Mouse (Mus musculus): ENCODE measurements around the gene Trim40.

Gene Trim40

GRCm38 (mm10) chr17:36890073-36890903, at the start of gene Trim40:
Trim40 (minus strand) TSS chr17:36890123.
- DNase-seq (ENCODE audit: low spot score in 2 of 2) = no peak

GRCm38 (mm10) chr17:36938056-36938455, 48.1 kb upstream of the Trim40 start:
- no peak for DNase-seq (ENCODE audit: low spot score in 2 of 2)

- DNase-seq (ENCODE audit: low spot score in 2 of 2) = no peak
Observed at GRCm38 (mm10) chr17:36931806-36932205, 41.9 kb upstream of the Trim40 start.

- no peak for DNase-seq (ENCODE audit: low spot score in 2 of 2)
Observed at GRCm38 (mm10) chr17:36931130-36931529, 41.2 kb upstream of the Trim40 start.

GRCm38 (mm10) chr17:36930233-36930632, 40.3 kb upstream of the Trim40 start:
- DNase-seq (ENCODE audit: low spot score in 2 of 2) = no peak

- DNase-seq (ENCODE audit: low spot score in 2 of 2) = no peak
Observed at GRCm38 (mm10) chr17:36929236-36929932, 39.5 kb upstream of the Trim40 start.

GRCm38 (mm10) chr17:36927496-36928120, 37.7 kb upstream of the Trim40 start:
- no peak for DNase-seq (ENCODE audit: low spot score in 2 of 2)

GRCm38 (mm10) chr17:36923491-36923890, 33.6 kb upstream of the Trim40 start:
- DNase-seq (ENCODE audit: low spot score in 2 of 2) = no peak

- no peak for DNase-seq (ENCODE audit: low spot score in 2 of 2)
Observed at GRCm38 (mm10) chr17:36922715-36923114, 32.8 kb upstream of the Trim40 start.

- no peak for DNase-seq (ENCODE audit: low spot score in 2 of 2)
Observed at GRCm38 (mm10) chr17:36920239-36920638, 30.3 kb upstream of the Trim40 start.

GRCm38 (mm10) chr17:36915076-36915475, 25.2 kb upstream of the Trim40 start:
- DNase-seq (ENCODE audit: low spot score in 2 of 2) = peak in 1 of 2 experiments; percentile 40

GRCm38 (mm10) chr17:36914108-36914507, 24.2 kb upstream of the Trim40 start:
- peak; percentile 47 to 67 for DNase-seq (ENCODE audit: low spot score in 2 of 2)

GRCm38 (mm10) chr17:36912031-36912430, 22.1 kb upstream of the Trim40 start:
- no peak for DNase-seq (ENCODE audit: low spot score in 2 of 2)

- DNase-seq (ENCODE audit: low spot score in 2 of 2) = no peak
Observed at GRCm38 (mm10) chr17:36909802-36910201, 19.9 kb upstream of the Trim40 start.

- no peak for DNase-seq (ENCODE audit: low spot score in 2 of 2)
Observed at GRCm38 (mm10) chr17:36908235-36908634, 18.3 kb upstream of the Trim40 start.

- no peak for DNase-seq (ENCODE audit: low spot score in 2 of 2)
Observed at GRCm38 (mm10) chr17:36903651-36904050, 13.7 kb upstream of the Trim40 start.

GRCm38 (mm10) chr17:36900691-36901090, 10.8 kb upstream of the Trim40 start:
- no peak for DNase-seq (ENCODE audit: low spot score in 2 of 2)

GRCm38 (mm10) chr17:36900001-36900400, 10.1 kb upstream of the Trim40 start:
- DNase-seq (ENCODE audit: low spot score in 2 of 2) = peak; percentile 16 to 49

GRCm38 (mm10) chr17:36899376-36899775, 9.5 kb upstream of the Trim40 start:
- no peak for DNase-seq (ENCODE audit: low spot score in 2 of 2)

- no peak for DNase-seq (ENCODE audit: low spot score in 2 of 2)
Observed at GRCm38 (mm10) chr17:36897552-36898205, 7.8 kb upstream of the Trim40 start, which contains the start of gene Trim31. Trim31 (plus strand) TSS chr17:36898118.

GRCm38 (mm10) chr17:36897065-36897464, 7.1 kb upstream of the Trim40 start:
- DNase-seq (ENCODE audit: low spot score in 2 of 2) = no peak

- DNase-seq (ENCODE audit: low spot score in 2 of 2) = no peak
Observed at GRCm38 (mm10) chr17:36896583-36896982, 6.7 kb upstream of the Trim40 start.
